Comparison of ENCODE assay signal across 15 mouse cellular contexts in genomic region chr15:85903826-85904225, GRCm38 (mm10). TPM values are rescaled to one million over a fixed set of nuclear protein-coding genes. Genes with fewer than 3 reads are reported as not detected.
DNase-seq lines count a peak whose midpoint lies in the region; ATAC-seq and TF ChIP-seq lines count a peak whose summit lies in the region.
"Had no signal": no experiment of that assay in that cellular context is flagged by ENCODE, and none has a peak within 500 bp of the region (broad histone marks: within the 10 kb centered on the region; RNA-seq: fewer than 3 reads in every experiment).

No protein-coding gene starts in this region.

- no peak overlapping the region for H3K4me3 ChIP-seq in left cerebral cortex, adult 2 months
- H3K4me3 ChIP-seq in ES-E14 (ENCODE audit: insufficient read depth in 1 of 2, low read depth in 1 of 2, low read length in 2 of 2, poor library complexity in 1 of 2, severe bottlenecking in 1 of 2) = peak overlapping the region in 1 of 2 experiments; percentile 18; a peak in 1 of 4 replicates
- no peak overlapping the region for H3K4me3 ChIP-seq in liver, postnatal 0 days (ENCODE audit: low read depth, low read length)
- H3K4me3 ChIP-seq: embryonic facial prominence, embryonic 15.5 days; limb, embryonic 12.5 days; neural tube, embryonic 15.5 days had no signal

- intact Hi-C loops in left cerebral cortex, adult 2 months (cut with DNase I) = no loop called here
- intact Hi-C loops in left cerebral cortex, postnatal 10 days (cut with DNase I) = no loop called here

- H3K9ac ChIP-seq in ES-E14 (ENCODE audit: insufficient read depth, low read depth, low read length, poor library complexity, severe bottlenecking) = no peak overlapping the region
- no peak overlapping the region for H3K9ac ChIP-seq in liver, postnatal 0 days (replicated peaks)
- H3K9ac ChIP-seq: embryonic facial prominence, embryonic 15.5 days; limb, embryonic 12.5 days; neural tube, embryonic 15.5 days had no signal

- TF ChIP-seq CTCF in left cerebral cortex, adult 2 months (IDR thresholded peaks at IDR 0.05) = peak; percentile 48
- peak; percentile 71 for TF ChIP-seq CTCF in liver, postnatal 0 days (IDR thresholded peaks at IDR 0.05; ENCODE audit: low read depth)

- H3K27me3 ChIP-seq in liver, postnatal 0 days (ENCODE audit: insufficient read depth, low read length) = no peaks in the 10 kb centered on the region
- H3K27me3 ChIP-seq: embryonic facial prominence, embryonic 15.5 days; limb, embryonic 12.5 days; neural tube, embryonic 15.5 days had no signal

- H3K4me2 ChIP-seq in liver, postnatal 0 days (ENCODE audit: low read depth, low read length) = no peak overlapping the region
- H3K4me2 ChIP-seq: embryonic facial prominence, embryonic 15.5 days; limb, embryonic 12.5 days; neural tube, embryonic 15.5 days had no signal

- H3K36me3 ChIP-seq in ES-E14 (ENCODE audit: control insufficient read depth, insufficient read depth, low read length, poor library complexity, severe bottlenecking) = no peaks in the 10 kb centered on the region; the same call in 1 of the 2 replicates
- H3K36me3 ChIP-seq in liver, postnatal 0 days (replicated peaks; ENCODE audit: insufficient read depth, low read length) = no peaks in the 10 kb centered on the region
- H3K36me3 ChIP-seq: neural tube, embryonic 15.5 days had no signal

- WGBS in liver, postnatal 0 days (ENCODE audit: insufficient replicate concordance) = 41% methylated on average over 8 of the region's 8 CpGs

- no peak for ATAC-seq in liver, postnatal 0 days
- no peak for ATAC-seq in CD4-positive, CD25-positive, alpha-beta regulatory T cell, adult 4 months

- H3K27ac ChIP-seq in left cerebral cortex, adult 2 months = no peak overlapping the region
- no peak overlapping the region for H3K27ac ChIP-seq in ES-E14 (ENCODE audit: insufficient read depth, low read depth, low read length, poor library complexity, severe bottlenecking)
- no peak overlapping the region for H3K27ac ChIP-seq in liver, postnatal 0 days (ENCODE audit: low read depth)
- H3K27ac ChIP-seq: embryonic facial prominence, embryonic 15.5 days; limb, embryonic 12.5 days; neural tube, embryonic 15.5 days had no signal

- TF ChIP-seq EP300 in liver, postnatal 0 days (IDR thresholded peaks at IDR 0.05; ENCODE audit: low read depth) = no peak

- H3K9me3 ChIP-seq in ES-E14 (ENCODE audit: control insufficient read depth, insufficient read depth, low read depth, low read length) = no peaks in the 10 kb centered on the region
- H3K9me3 ChIP-seq in liver, postnatal 0 days (ENCODE audit: low read length) = no peaks in the 10 kb centered on the region
- H3K9me3 ChIP-seq: embryonic facial prominence, embryonic 15.5 days; limb, embryonic 12.5 days; neural tube, embryonic 15.5 days had no signal

- in situ Hi-C loops in ES-E14 (cut with MboI; ENCODE audit: low sequenced_read_pairs in 2 of 2, unreplicated experiment in 2 of 2) = loop anchor here in 1 of 2 experiments (25.0 kb wide), 1 partner anchor 233 kb away; no protein-coding TSS in a partner anchor

- H3K4me1 ChIP-seq in ES-E14 (ENCODE audit: control insufficient read depth in 2 of 2, insufficient read depth in 2 of 2, low read length in 2 of 2, poor library complexity in 1 of 2) = peaks cover 0 to 19% of the 10 kb centered on the region in 2 experiments; a peak in 1 of 4 replicates
- H3K4me1 ChIP-seq in liver, postnatal 0 days (ENCODE audit: insufficient read depth) = no peaks in the 10 kb centered on the region
- H3K4me1 ChIP-seq: embryonic facial prominence, embryonic 15.5 days; limb, embryonic 12.5 days had no signal

- DNase-seq in adrenal gland, postnatal 10 days = peak; percentile 35
- no peak for DNase-seq in adrenal gland, postnatal 14 days
- no peak for DNase-seq in left cerebral cortex, adult 2 months (ENCODE audit: extremely low spot score in 1 of 2, low spot score in 2 of 2)
- no peak for DNase-seq in left cerebral cortex, postnatal 10 days (ENCODE audit: extremely low spot score in 1 of 2, low spot score in 2 of 2)
- peak; percentile 25 for DNase-seq in ES-E14 (ENCODE audit: low read depth, low spot score)
- peak; percentile 40 for DNase-seq in liver, postnatal 0 days
- no peak for DNase-seq in gastrocnemius, adult 18-20 months (ENCODE audit: low spot score)
- DNase-seq: cerebellum, adult 11-12 months; gastrocnemius, postnatal 25 days; heart, postnatal 36 days; kidney, postnatal 14 days had no signal

TF ChIP-seq in ES-E14, 5 proteins besides CTCF, POLR2A, EP300 and RAD21:
- TF ChIP-seq HCFC1 (IDR thresholded peaks at IDR 0.05; ENCODE audit: borderline replicate concordance, insufficient read depth, low read length) = no peak
- no peak for TF ChIP-seq ZC3H11A (IDR thresholded peaks at IDR 0.05; ENCODE audit: borderline replicate concordance, low read depth, low read length)
- TF ChIP-seq CHD2 (IDR thresholded peaks at IDR 0.05; ENCODE audit: low read depth, low read length) = no peak
- no peak for TF ChIP-seq MAFK (IDR thresholded peaks at IDR 0.05; ENCODE audit: insufficient read depth, low read depth, low read length)
- no peak for TF ChIP-seq ZNF384 (IDR thresholded peaks at IDR 0.05; ENCODE audit: low read depth, low read length)

RNA-seq across cellular contexts. Expression of gene Trmu, which starts 24.7 kb away (rescaled TPM):
- total RNA-seq in adrenal gland, postnatal 10 days (2021) = 10 to 100 TPM; 27.9 to 39.9 TPM
- 32.1 and 34.9 TPM in 2 replicates for total RNA-seq in adrenal gland, postnatal 14 days (2021)
- total RNA-seq in left cerebral cortex, adult 2 months (2021) = 10 to 100 TPM; 29.9 to 33.8 TPM
- 10 to 100 TPM; 34.1 to 34.4 TPM for total RNA-seq in left cerebral cortex, postnatal 10 days (2021)
- 30.4 and 32.2 TPM in 2 replicates for total RNA-seq in ES-E14 (2012; rRNA removed)
- polyA plus RNA-seq in liver, postnatal 0 days (2015; fragmentation: Nextera tagmentation; extraction: Ambion mirVana) = 13.9 and 15.3 TPM in 2 replicates
- polyA plus RNA-seq in CD4-positive, CD25-positive, alpha-beta regulatory T cell, adult 4 months (2017; shearing (Covaris generic)) = 10 to 100 TPM; 40.6 to 50.3 TPM
- 1 to 10 TPM; 8.2 to 9.4 TPM for total RNA-seq in gastrocnemius, adult 18-20 months (2021)

RNA-seq across cellular contexts. Expression of gene Gtse1, which starts 44.3 kb away (rescaled TPM):
- total RNA-seq in adrenal gland, postnatal 10 days (2021) = 1 to 10 TPM; 4.5 to 5.1 TPM
- 4.4 and 4.6 TPM in 2 replicates for total RNA-seq in adrenal gland, postnatal 14 days (2021)
- under 1 TPM; 0.25 to 0.33 TPM for total RNA-seq in left cerebral cortex, adult 2 months (2021)
- total RNA-seq in left cerebral cortex, postnatal 10 days (2021) = 1 to 10 TPM; 1.4 to 1.7 TPM
- total RNA-seq in ES-E14 (2012; rRNA removed) = 114 and 140 TPM in 2 replicates
- polyA plus RNA-seq in liver, postnatal 0 days (2015; fragmentation: Nextera tagmentation; extraction: Ambion mirVana) = 8.2 and 8.9 TPM in 2 replicates
- 1 to 10 TPM; 3.0 to 7.1 TPM for polyA plus RNA-seq in CD4-positive, CD25-positive, alpha-beta regulatory T cell, adult 4 months (2017; shearing (Covaris generic))
- under 1 TPM; 0.07 to 0.09 TPM for total RNA-seq in gastrocnemius, adult 18-20 months (2021)

Comparison
In these comparisons a context has a peak if more than half of its experiments do, and no peak if none do; other contexts are left out.
1. DNase-seq: peak in adrenal gland, postnatal 10 days (single experiment), ES-E14 (single experiment) and liver, postnatal 0 days (single experiment); none in adrenal gland, postnatal 14 days (single experiment), left cerebral cortex, adult 2 months (0 of 2), left cerebral cortex, postnatal 10 days (0 of 2) and gastrocnemius, adult 18-20 months (single experiment).
2. RNA of gene Gtse1, which starts 44.3 kb away (total RNA-seq): 114 to 140 TPM in ES-E14; 4.5 to 5.1 TPM in adrenal gland, postnatal 10 days, 4.4 to 4.6 TPM in adrenal gland, postnatal 14 days, 1.4 to 1.7 TPM in left cerebral cortex, postnatal 10 days, 0.25 to 0.33 TPM in left cerebral cortex, adult 2 months and 0.07 to 0.09 TPM in gastrocnemius, adult 18-20 months; every median in the first group is over 10 times any median in the second.